Mouse (Mus musculus) embryo, embryonic 11 days (tissue): ENCODE measurements around the gene Rpl12.

ENCODE experiments used
- DNase-seq: peaks from one replicate; pipeline ENCODE4 v3.0.0-alpha.2; 2015

Rpl12 gene

GRCm38 (mm10) chr2:32961192-32961995, at the start of gene Rpl12, which contains the start of gene Lrsam1:
Gene Rpl12, plus strand, starts transcription at chr2:32961559.
Gene Lrsam1, minus strand, starts transcription at chr2:32961614.
- DNase-seq: peak; percentile 97

- no peak for DNase-seq
Observed at GRCm38 (mm10) chr2:32911639-32912182, 49.6 kb upstream of the Rpl12 start.

DNA sequence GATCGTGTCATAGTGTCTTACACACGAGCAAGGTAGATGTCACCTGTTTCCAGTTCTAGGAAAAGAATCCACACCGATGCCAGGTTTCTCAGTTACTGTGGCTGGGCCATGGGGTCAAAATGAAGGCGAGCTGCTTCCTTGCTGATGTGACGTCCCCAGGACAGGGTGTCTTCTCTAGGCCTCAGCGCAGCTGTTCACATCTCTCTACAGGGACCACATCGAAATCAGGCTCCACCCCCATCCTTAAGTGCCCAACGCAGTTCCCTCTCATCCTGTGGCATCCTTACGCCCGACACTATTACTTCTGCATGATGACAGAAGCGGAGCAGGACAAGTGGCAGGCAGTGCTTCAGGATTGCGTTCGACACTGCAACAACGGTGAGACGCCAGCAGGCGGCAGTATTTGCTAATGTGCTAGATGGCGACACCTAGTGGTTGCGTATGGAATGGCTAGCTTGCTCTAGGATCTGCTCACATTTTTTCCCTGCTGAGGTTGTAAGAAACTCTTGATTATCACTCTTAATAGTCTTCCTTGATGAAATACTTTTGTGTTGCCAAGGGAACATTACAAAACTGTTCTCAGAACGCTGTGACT, 49.1 kb upstream of the Rpl12 start:
- peak; percentile 92 for DNase-seq

DNA sequence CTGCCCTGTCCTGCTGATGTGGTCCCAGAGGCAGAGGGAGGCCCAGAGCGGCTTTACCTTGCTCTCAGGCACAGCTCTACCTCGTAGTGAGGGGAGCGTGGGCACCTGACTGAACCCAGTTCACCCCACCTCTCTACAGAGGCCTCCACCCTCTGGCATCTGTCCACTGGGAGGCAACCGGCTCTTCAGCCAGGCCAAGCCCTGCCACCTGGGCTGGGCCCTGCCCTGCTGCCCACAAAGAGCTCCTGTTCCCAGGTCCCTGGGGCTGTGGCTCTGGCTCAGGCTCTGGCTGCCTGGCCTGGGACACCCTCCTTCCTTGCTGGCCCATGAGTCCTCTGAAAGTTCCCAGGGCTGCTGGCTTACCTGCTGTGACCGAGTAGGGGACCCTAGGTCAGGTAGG, 47.0 kb upstream of the Rpl12 start:
- DNase-seq: no peak

DNA sequence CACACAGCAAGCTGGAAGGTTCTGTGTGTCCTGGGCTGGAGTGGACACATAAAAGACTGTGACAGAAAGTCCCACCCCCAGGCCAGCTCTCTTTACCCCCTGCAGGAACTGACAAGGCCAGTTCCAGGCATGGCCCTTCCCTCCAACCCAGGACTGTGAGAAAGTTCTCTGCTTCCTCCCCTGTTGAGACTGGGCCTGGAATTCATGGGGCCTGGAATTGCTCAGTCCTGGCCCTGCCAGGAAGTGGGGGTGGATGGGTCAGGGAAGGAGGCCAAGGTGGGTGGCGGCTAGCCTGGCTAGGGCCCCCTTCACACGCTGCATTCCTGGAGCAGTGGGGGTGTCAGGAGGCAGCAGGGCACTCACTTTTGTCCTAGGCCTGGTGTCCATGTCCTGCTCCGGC, 46.5 kb upstream of the Rpl12 start:
- DNase-seq: peak; percentile 49

- DNase-seq: no peak
Observed at GRCm38 (mm10) chr2:32917526-32917925, 43.8 kb upstream of the Rpl12 start.

DNA sequence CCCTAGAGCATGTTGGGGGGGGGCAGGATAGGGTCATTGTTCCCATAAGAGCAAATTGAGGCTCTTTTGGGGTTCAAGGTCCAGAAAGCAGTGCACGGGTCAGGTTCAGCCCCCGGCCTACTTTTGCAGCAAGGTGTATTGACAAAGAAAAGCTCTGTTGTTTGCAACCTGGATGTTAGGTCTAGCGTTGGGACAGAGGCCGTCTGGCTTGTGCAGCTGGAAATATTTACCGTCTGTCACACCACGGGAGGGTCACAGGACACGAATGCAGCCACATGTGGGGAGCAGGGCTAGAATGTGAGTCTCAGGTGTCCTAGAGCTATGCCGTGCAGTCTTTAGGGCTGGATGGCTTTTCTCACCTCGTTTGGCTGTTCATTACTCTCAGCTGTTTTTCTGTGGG, 43.0 kb upstream of the Rpl12 start:
- DNase-seq: peak; percentile 39

GRCm38 (mm10) chr2:32921235-32921634, 40.1 kb upstream of the Rpl12 start:
- DNase-seq: no peak

GRCm38 (mm10) chr2:32921801-32922380, 39.5 kb upstream of the Rpl12 start:
- no peak for DNase-seq

GRCm38 (mm10) chr2:32922564-32922963, 38.8 kb upstream of the Rpl12 start:
- DNase-seq: no peak

GRCm38 (mm10) chr2:32923551-32924250, 37.7 kb upstream of the Rpl12 start:
- no peak for DNase-seq

- DNase-seq: no peak
Observed at GRCm38 (mm10) chr2:32924306-32924844, 37.0 kb upstream of the Rpl12 start.

DNA sequence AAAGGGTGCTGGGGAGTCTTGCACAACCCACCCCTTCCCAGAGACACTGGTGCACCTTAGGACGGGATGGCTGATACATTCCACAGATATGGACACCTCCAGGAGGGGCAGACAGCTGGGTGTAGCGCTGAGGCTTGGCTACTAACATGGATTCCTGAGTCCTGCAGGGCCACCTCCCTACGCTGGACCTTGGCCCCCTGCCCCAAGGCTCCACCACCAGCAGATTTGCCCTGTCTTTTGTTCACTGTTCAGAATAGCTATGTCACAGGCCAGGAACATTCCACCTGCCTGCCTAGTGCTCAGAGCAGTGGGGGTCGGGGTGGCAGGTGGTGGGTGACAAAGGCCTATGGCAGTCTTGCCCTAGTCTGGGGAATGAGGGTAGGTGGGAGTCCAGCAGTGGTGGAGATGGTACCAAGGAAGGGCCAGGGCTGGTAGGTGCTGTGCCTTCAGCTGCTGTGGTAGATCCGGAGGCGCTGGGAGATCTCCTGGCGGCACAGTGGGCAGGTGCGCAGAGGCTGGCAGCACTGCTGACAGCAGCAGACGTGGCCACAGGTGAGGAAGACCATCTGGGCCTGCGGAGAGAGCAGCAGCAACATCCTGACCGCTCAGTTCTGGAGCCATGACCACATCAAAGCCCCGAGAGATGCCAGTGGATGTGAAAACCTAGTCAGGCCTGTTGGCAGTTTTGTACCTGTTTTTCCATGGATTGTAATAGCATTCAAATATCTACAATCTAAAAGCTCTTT, 34.9 kb upstream of the Rpl12 start:
- DNase-seq: no peak

- no peak for DNase-seq
Observed at GRCm38 (mm10) chr2:32927624-32928234, 33.6 kb upstream of the Rpl12 start.

- DNase-seq: peak; percentile 80
Observed at GRCm38 (mm10) chr2:32928235-32928946, 33.0 kb upstream of the Rpl12 start.

DNA sequence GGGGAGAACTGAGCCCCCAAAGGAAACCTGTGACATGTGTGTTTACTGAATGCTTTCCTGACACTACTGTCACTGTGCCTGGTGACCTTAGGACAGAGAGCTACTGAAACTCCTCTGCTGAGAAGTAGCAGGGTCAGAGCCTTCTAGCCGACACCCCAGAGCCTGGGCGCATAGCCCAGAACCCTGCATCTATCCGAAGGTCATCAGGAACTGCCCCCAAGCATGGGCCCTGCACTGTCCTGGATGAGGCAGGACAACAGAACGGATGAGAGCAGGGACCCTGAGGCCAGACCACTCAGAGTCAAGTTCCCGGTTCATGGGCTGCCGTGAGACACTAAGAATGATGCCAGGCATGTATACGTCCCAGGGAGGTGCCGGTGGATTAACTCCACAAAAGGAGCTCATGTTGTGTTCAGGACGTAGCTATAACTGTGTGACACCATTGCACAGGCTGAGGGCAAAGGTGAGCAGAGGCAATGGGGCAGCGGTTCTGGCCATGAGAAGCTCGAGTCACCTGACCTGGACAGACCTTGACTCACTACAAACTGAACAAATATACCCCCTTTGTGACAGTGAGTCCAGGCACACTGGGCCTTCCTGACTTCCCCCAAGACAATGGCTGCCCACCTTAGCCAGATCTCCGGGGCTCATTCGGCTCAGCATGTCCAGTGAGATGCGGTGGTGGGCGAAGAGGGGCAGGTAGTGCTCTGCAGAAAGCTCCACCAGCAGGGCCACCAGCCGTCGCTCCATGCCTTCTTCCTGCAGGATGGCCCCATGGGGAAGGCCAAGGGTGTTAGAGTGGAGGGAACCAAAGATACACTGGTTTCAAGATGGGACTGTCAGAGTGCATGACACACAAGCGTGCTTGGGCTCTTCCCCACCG, 32.2 kb upstream of the Rpl12 start:
- DNase-seq: no peak

DNA sequence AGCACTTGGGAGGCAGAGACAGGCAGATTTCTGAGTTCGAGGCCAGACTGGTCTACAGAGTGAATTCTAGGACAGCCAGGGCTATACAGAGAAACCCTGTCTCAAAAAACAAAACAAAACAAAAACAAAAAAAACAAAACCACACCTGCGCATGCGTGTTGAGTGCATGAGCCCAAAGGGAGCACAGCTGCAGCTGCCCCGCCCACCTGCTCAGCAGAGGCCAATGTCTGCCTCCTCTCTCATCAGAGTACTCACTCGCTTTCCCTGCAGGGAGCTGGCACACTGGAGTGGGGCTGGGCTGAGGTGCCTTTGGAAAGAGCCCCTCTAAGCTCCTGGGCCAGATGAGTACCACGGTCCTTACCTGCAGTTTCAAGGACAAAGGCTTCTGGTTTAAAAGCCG, 29.6 kb upstream of the Rpl12 start:
- DNase-seq: no peak

DNA sequence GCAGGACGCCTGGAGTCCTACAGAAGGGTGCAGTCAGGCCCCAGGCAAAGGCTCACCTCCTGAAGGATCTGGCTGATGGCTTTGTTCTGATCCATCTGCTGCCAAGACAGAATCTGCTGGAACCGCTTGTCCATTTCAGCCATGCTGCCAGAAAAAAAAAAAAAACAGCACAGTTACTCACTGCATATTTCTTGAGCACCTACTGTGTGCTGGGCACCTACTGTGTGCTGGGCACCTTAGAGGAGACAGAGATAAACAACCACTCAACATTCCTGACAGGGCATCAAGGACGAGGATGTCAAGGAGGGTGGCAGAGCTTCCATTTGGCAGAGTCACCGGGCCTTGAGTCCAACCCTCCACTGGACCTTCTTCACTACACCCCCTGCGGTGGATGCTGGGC, 22.6 kb upstream of the Rpl12 start:
- DNase-seq: no peak

GRCm38 (mm10) chr2:32939418-32939817, 21.9 kb upstream of the Rpl12 start:
- peak; percentile 62 for DNase-seq

DNA sequence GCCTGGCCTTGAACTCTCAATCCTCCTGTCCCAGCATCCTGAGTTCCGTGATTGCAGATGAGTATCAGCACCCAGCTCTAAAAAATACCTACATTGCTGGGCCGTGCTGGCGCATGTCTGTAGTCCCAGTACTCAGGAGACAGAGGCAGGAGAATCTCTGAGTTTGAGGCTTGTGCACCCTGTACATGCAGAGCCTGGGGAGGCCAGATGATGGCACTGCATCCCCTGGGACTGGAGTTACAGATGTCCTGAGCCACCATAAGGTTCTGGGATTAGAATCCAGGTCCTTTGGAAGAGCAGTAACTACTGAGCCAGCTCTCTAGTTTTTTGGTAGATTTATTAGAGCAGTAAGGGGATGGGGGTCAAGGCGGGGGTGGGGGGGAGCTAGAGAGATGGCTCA, 20.9 kb upstream of the Rpl12 start:
- no peak for DNase-seq
